ENCODE assay signal across 16 mouse cellular contexts in the genomic region with DNA sequence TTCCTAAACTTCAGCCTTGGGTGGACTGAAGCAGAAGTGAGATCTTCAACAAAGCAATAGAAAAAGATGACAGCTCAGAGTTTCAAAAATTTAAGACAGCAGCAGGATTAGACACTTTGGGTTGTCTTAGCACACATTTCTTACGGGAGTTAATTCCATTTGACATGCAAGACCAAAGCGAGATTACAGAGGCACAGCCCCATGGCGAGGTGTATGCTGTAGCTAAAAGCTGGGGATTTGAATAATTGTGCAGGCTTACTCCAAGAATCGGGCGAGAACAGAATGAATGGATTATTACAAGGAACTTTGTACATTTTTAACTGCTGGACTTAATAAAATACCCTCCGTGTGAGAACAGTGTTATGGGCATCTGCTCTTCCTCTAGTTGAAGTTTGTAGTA.
"Had no signal": no experiment of that assay in that cellular context is flagged by ENCODE, and none has a peak within 500 bp of the region (broad histone marks: within the 10 kb centered on the region; RNA-seq: fewer than 3 reads in every experiment).

No protein-coding gene starts in this region.

- H3K9ac ChIP-seq: kidney, embryonic 15.5 days; liver, embryonic 15.5 days; neural tube, embryonic 12.5 days; stomach, embryonic 15.5 days had no signal

- H3K9me3 ChIP-seq: kidney, embryonic 15.5 days; limb, embryonic 10.5 days; liver, embryonic 15.5 days; megakaryocyte, embryonic 14.5 days; neural tube, embryonic 12.5 days; stomach, embryonic 15.5 days had no signal

- H3K4me1 ChIP-seq: kidney, embryonic 15.5 days; limb, embryonic 10.5 days; liver, embryonic 15.5 days; megakaryocyte, embryonic 14.5 days; stomach, embryonic 15.5 days had no signal

- H3K27me3 ChIP-seq: kidney, embryonic 15.5 days; liver, embryonic 15.5 days; megakaryocyte, embryonic 14.5 days; neural tube, embryonic 12.5 days; stomach, embryonic 15.5 days had no signal

- H3K27ac ChIP-seq: kidney, embryonic 15.5 days; left cerebral cortex, adult 2 months; limb, embryonic 10.5 days; liver, embryonic 15.5 days; neural tube, embryonic 12.5 days; stomach, embryonic 15.5 days had no signal

- H3K36me3 ChIP-seq: kidney, embryonic 15.5 days; limb, embryonic 10.5 days; liver, embryonic 15.5 days; neural tube, embryonic 12.5 days; stomach, embryonic 15.5 days had no signal

- H3K4me2 ChIP-seq: kidney, embryonic 15.5 days; liver, embryonic 11.5 days; liver, embryonic 15.5 days; neural tube, embryonic 12.5 days; stomach, embryonic 15.5 days had no signal

- H3K4me3 ChIP-seq: kidney, embryonic 15.5 days; left cerebral cortex, adult 2 months; limb, embryonic 10.5 days; liver, embryonic 15.5 days; megakaryocyte, embryonic 14.5 days; neural tube, embryonic 12.5 days; stomach, embryonic 15.5 days had no signal

- DNase-seq: kidney, adult 2 months; kidney, postnatal 14 days; lung, adult 2 months; lung, postnatal 10 days; lung, postnatal 4 days; right cerebral cortex, postnatal 14 days; thymus, postnatal 4 days had no signal

- ATAC-seq: inflammation-experienced regulatory T-cells, adult 6 months had no signal
